In the genomic region with DNA sequence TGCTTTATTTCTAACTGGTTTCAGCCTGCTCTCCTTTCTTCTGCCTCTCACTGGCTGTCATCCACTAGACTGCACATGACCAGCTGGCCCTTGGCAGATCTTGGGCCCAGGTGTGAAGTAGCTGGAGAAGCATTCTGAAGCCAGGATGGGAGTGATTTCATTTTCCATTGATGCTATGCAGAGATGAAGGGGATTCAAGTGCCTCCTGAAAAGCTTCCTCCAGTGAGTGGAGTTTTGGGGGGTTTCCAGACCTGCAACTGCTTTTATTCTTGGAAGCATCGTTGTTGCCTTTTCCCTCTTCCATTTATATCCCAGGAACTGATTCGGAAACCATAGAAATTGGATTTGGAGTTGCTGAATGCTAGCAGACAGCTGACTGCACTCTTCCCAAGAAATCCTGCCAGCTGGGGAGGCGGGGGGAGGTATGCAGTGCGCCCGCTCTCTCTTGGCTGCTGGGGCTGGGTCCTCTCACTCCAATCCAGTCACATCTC, we compare ENCODE assay signal across 9 mouse cellular contexts.
DNase-seq lines count a peak whose midpoint lies in the region; ATAC-seq lines count a peak whose summit lies in the region.
"Had no signal": no experiment of that assay in that cellular context is flagged by ENCODE, and none has a peak within 500 bp of the region (broad histone marks: within the 10 kb centered on the region; RNA-seq: fewer than 3 reads in every experiment).

No protein-coding gene starts in this region.

- ATAC-seq in stomach, embryonic 14.5 days (ENCODE audit: insufficient number of reproducible peaks, insufficient read depth, low FRiP score, low read depth): peak; percentile 53; the same call in 1 of the 2 replicates
- no peak for ATAC-seq in megakaryocyte-erythroid progenitor cell, adult 5-6 weeks (replicated peaks; ENCODE audit: low FRiP score, low TSS enrichment, poor library complexity, severe bottlenecking)
- ATAC-seq: Patski had no signal

- H3K27ac ChIP-seq in stomach, embryonic 14.5 days (ENCODE audit: low read length): peak overlapping the region; percentile 40; the same call in 1 of the 2 replicates

- no peaks in the 10 kb centered on the region for H3K36me3 ChIP-seq in stomach, embryonic 14.5 days (ENCODE audit: control insufficient read depth, insufficient read depth, low read length)

- H3K4me1 ChIP-seq in stomach, embryonic 14.5 days (ENCODE audit: control insufficient read depth, insufficient read depth, low read length): peaks cover 12% of the 10 kb centered on the region

- WGBS in stomach, embryonic 14.5 days: 65% methylated on average over 5 of the region's 5 CpGs

- H3K9ac ChIP-seq in stomach, embryonic 14.5 days (replicated peaks; ENCODE audit: low read depth, low read length): no peak overlapping the region

- peak; percentile 25 to 32 for DNase-seq in left cerebral cortex, adult 18-20 months (ENCODE audit: low spot score in 2 of 2)
- no peak for DNase-seq in left cerebral cortex, adult 11 months (ENCODE audit: low spot score)
- DNase-seq in frontal cortex, postnatal 10 days (ENCODE audit: low spot score in 2 of 2): peak; percentile 53 to 55
- peak; percentile 10 for DNase-seq in layer of hippocampus, adult 9-10 months (ENCODE audit: low spot score)
- no peak for DNase-seq in spleen, postnatal 10 days (ENCODE audit: low spot score in 2 of 2)
- DNase-seq: lung, adult 2 months had no signal

- no peak overlapping the region for H3K4me2 ChIP-seq in stomach, embryonic 14.5 days (replicated peaks; ENCODE audit: low read depth, low read length)

- H3K9me3 ChIP-seq in stomach, embryonic 14.5 days (ENCODE audit: control insufficient read depth, low read depth, low read length): no peaks in the 10 kb centered on the region

- H3K27me3 ChIP-seq in stomach, embryonic 14.5 days (ENCODE audit: control insufficient read depth, insufficient read depth, low read length): no peaks in the 10 kb centered on the region
- H3K27me3 ChIP-seq: Patski had no signal

- H3K4me3 ChIP-seq in stomach, embryonic 14.5 days (ENCODE audit: low read depth, low read length): no peak overlapping the region

Comparison
In these comparisons a context has a peak if more than half of its experiments do, and no peak if none do; other contexts are left out.
1. DNase-seq: peak in left cerebral cortex, adult 18-20 months (2 of 2), frontal cortex, postnatal 10 days (2 of 2) and layer of hippocampus, adult 9-10 months (single experiment); none in left cerebral cortex, adult 11 months (single experiment) and spleen, postnatal 10 days (0 of 2).